Mouse (Mus musculus): ENCODE data around the gene Batf.

- TF ChIP-seq POLR2A (IDR thresholded peaks at IDR 0.05; ENCODE audit: low read depth, low read length) (no peak), CTCF (IDR thresholded peaks at IDR 0.05; ENCODE audit: borderline replicate concordance, insufficient read depth, low read length) (peak; percentile 60; the same call in 1 of the 2 replicates)
These were observed 23.6 kb upstream of the Batf start for GRCm38 (mm10) chr12:85662896-85663295.
